Mouse (Mus musculus): ENCODE data around the gene Trpc5. TPM values are rescaled to one million over a fixed set of nuclear protein-coding genes. Genes with fewer than 3 reads are reported as not detected.

Gene Trpc5
- polyA plus RNA-seq, 1 experiment from 2014 or later, result 1.6 TPM

Other genes with a start within 250 kb of the Trpc5 start
- 0.06 TPM in 1 of 2 replicates, not detected in the other for gene Trpc5os, start 231.6 kb downstream of the Trpc5 start, polyA plus RNA-seq (2015; fragmentation: Nextera tagmentation; extraction: Ambion mirVana)
- gene Rtl4, start 727 bp upstream of the Trpc5 start, polyA plus RNA-seq (2015; fragmentation: Nextera tagmentation; extraction: Ambion mirVana), result 0.80 and 0.81 TPM in 2 replicates

Data from neural tube, embryonic 13.5 days (tissue).